Mouse (Mus musculus) adrenal gland, postnatal 36 days (tissue): ENCODE data around the gene Pgbd1. TPM values are rescaled to one million over a fixed set of nuclear protein-coding genes. Genes with fewer than 3 reads are reported as not detected.
A peak's percentile ranks its signal among the peaks of the same experiment; 100 is the strongest.
"Not testable (repeated sequence)": the region's sequence is repeated elsewhere in the genome, so short reads cannot be mapped to it uniquely, and the experiment has no call there.

ENCODE experiments used
- DNase-seq, 2 experiments: peaks; one replicate each; pipeline ENCODE4 v3.0.0; 2021; ENCODE audit warnings: mixed read lengths in 1 of 2
- long read RNA-seq, 2 experiments: library from polyadenylated mRNA; stranded (forward); transcript quantifications; one replicate each; pipeline ENCODE4 v2.0.0; 2021; ENCODE audit warnings: borderline sequencing depth in 2 of 2
- total RNA-seq, 2 experiments: library from RNA; stranded (reverse); gene quantifications; 2 replicates each; pipeline ENCODE4 v1.2.3; 2021

Gene Pgbd1
- under 1 TPM; 0.79 to 0.89 TPM for total RNA-seq
- long read RNA-seq, experiment 1 = 0 reads
- long read RNA-seq, experiment 2 = 0 reads

DNA sequence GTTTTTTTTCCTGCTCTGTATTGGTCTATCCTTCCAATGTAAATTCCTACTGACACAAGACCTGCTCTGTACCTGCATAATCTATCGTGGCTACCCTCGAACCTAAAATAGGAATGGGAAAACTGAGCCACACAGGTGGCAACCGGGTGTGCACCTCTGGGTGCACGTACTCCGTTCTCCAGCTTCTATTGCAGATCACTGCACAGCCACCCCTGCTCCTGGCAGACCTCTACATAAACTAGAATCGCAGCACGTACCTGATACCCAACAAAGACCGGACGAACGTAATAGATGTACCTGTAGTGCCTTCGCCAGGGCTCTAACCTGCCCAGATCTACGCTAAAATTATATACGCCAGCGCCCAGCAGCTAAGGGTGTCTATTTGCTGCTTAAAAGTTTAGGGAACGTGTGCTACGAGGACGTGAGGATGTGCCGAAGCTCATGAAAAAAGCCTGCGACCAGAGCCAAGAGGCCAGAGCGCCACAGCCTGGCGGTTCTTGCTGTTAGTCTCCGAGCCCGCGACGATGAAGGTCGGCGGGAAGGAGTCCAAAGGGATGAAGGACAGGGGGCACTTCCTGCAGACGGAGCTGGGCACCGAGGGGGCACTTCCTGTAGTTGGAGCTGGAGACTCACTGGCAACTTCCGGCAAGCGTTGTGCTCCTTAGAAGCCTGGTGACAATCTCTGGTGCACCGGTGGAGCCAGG lies at the start of gene Pgbd1:
Gene Pgbd1 (minus strand): TSS at position 556 of the 704 bp plus-strand sequence.
- DNase-seq = peak; percentile 82 to 83

DNA sequence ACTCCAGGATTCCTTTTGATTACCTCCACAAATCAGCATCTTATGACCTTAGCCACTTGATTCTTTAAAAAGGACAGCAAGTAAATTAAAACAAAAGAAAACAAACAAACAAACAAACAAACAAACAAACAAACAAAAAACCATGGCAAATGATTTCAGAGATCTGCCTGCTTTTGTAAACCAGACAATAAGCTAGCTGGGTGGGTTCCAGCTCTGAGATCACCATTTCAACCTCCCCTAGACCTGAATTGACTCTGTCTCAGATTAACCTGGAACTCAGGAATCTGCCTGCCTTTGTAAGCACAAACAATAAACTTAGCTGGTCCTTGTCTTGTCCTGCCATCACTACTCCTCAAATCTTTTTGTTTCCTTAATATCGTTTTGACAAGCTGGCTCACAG lies 46.0 kb upstream of the Pgbd1 start:
- DNase-seq = no peak

DNA sequence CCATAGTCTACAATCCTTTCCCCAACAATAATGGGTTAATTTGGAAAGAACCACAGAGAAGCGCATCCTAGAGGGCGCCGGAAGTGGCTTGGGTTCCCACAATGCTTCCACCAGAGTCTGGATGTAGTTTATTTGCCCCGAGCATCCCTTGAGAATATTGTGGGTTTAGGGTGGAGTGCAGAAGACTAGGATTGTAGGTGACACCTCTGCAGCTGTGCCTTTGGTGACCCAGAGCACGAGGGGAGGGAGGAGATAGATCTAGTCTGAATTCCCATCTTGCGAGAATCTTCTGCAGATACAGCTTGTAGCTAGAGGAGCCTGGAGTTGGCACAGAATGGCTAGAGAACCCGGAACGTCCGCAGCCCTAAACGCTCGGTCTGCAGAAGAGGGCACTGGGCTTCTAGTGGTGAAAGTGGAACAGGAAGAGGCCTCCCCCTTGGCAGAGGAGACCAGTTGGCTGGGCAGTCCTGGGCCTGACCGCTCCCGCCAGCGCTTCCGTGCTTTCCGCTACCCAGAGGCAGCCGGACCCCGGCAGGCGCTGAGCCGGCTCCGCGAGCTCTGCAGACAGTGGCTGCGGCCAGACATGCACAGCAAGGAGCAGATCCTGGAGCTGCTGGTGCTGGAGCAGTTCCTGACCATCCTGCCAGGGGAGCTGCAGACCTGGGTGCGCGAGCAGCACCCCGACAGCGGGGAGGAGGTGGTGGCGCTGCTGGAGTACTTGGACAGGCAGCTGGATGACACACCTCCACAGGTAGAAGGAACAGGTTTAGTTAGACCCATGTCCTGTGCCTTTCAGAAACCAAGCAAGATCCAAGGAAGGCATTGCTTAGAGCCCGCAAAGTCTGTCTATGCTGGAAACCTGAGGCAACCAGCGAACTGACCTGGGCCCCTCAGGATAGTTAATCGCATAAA lies 38.2 kb upstream of the Pgbd1 start, which contains the start of the genes Zkscan4 and Gm10065:
Gene Zkscan4 (plus strand): TSS at position 149 of the 912 bp plus-strand sequence.
Gene Gm10065 (minus strand): TSS at position 683 of the 912 bp plus-strand sequence.
- peak; percentile 67 to 71 for DNase-seq

DNA sequence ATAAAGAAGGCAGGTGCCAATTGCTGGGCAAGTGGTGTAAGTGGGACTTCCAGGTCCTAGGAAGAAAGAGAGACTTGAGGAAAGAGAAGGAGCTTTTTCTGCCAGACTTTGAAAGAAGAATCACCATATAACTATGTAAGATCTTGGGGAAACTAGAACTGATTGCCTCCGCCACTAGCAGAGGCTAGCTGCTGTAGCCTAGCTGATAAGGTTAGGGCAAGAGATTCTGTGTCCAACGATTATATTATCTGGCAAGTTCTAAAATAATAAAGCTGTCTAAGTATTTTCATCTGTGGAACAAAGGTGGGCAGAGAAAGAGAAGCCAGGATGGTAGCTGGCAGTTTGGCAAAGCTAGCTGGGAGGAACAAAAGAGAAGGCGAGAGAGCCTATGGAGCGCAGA lies 31.6 kb upstream of the Pgbd1 start:
- DNase-seq = no peak

DNA sequence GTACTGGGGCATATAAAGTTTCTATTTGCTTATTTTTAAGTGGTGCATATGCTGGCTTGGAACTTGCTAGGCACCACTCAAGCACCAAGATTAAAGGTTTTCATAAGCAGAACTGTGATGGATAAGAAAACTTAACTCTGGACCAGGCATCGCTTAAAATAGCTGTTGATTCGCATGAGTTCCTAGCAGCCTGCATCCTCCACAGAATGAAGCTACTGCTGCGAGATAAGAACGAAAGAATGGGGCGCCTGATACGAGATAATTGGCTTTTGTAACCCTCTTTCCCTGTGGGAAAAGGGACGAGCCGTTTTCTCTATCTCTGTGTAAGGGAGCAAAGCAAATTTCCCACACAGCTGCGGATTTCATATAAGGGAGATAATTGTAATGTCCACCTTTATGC lies 28.2 kb upstream of the Pgbd1 start:
- no peak for DNase-seq

DNA sequence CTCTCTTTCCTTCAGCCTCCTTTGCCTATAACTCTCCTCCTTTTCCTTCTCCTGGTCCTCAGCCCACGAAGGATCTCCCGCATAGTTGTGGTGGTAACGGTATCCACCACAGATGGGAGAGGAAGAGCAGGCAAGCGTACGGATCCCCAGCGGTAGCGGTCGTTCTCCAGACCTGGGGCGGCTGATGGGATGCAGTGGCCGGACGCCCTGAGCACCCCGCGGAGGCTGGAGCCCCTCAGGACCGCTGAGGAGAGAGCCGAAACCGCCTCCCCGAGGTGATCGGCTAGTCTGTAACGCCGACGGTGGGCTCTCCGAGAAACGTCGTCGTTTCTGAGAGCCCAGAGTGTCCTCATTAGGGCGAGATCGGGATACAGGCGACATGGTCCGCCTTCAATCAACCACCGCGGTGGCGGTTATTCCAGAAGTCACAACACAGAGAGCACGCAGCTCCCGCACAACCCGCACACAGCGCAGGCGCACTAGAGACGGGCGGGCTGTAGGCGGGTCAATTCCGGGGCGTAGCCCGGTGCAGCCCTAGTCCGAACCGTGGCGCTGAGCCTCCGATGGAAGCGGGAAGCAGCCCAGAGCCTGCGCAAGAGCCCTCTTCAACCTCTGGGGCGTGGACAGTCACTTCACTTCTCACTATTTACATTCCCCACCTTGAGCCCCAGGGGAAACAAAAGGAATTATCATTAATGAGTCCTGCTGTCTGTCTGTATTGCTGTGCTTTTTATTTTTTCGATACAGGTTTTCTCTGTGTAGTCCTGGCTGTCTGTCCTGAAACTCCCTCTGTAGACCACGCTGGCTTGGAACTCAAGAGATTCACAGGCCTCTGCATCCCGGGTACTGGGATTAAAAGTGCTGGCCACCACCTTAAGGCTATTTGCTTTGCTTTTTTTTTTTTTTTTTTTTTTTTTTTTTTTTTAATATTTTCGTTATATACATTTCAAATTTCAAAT lies 27.5 kb upstream of the Pgbd1 start, which contains the start of gene Nkapl:
Gene Nkapl (minus strand): TSS at position 449 of the 959 bp plus-strand sequence.
- DNase-seq = peak; percentile 92 to 93

DNA sequence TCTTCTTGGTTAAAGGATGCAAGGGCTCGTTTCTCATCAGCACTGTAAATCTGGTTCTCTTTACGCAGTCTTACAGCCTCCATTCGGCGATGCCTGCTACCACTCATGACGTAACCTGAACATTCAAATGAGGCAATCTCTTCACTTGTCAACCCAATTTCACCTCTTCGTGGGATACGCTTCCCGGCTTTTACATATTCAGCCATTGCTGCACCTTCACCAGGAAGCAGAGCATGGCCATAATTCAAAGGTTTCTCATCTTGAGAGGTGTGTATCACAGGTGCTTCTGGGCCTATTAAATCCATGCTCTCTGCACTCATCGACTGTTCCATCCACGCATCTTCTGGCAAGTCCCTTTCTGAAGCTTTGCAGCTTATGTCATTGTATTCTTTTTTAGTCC lies 26.5 kb upstream of the Pgbd1 start:
- no peak for DNase-seq

DNA sequence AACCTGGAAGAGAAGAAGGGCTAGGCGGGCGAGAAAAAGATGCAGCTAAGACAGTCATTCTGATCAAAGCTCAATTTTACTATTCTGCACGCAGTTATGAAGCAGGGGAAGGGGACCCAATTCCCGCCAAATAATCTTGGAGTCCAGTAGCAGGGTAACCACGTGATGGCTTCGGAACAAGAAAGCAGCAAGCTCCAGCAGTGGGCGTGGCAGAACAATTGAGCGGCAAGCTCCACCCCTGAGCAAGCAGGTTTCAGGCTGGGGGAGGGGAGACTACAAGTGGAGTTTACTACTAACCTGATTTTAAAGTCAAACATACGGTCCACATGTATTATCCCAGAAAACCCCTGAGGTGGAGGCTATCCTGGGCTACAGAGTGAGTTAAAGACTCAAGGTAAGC lies 21.7 kb upstream of the Pgbd1 start:
- not testable (repeated sequence) for DNase-seq

DNA sequence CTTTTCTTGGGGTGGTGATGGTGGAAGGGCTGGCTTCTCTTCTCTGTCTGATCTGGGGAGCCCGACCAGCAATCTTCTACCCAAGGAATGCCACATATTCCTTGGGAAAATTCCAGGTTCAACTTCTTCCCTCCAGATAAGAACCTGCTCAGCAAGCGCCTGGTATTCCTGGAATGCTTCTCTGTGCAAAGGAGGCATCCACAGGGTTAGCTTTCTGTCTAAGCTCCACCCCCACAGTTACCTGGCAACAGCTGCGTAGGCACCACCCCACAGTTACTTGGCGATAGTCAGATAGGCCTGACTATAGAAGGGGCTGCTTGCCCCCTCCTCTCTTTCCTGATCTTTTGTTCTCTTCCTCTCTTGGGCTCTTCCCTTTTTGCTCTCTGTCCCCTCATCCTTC lies 15.5 kb upstream of the Pgbd1 start:
- no peak for DNase-seq

DNA sequence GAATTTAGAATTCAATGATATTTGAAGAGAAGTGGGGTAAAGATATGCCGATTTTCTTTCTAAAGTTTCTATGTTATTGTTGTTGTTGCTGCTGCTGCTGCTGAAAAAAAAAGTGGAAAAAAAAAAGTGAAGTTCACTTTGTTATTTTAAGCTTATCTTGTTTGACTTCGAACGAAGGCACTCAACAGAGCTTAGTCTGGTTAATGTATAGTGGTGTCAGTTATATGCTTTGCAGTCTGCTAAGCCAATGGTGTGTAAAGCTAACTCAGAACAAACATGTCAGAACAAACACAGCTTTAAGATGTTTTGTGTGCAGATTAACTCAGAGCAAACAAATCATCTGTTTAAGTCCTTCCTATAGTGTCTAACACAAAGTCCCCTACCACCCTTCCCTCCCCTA lies 13.3 kb upstream of the Pgbd1 start:
- DNase-seq = no peak

DNA sequence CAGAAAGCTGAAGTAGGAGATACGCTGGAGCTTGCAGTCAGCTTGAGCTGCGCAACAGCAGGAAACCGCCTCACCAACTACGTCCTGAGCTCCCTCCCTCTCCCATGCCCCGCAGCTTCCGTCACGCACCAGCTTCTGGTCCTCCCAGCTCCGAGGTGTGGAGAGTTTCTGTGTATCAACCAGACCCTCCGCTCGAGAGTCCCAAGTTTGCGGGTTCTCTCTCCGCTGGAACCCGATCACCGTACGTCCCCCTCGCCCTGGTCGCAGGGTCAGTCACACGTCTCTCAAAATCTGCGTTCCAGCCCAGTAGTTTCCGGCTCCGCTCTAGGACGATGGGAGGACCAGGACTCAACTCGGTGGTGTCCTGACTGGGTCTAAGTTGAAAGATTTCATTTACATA lies 12.6 kb upstream of the Pgbd1 start, which contains the start of gene Zscan26:
Gene Zscan26 (minus strand): TSS at position 282 of the 400 bp plus-strand sequence.
- peak; percentile 88 to 89 for DNase-seq

DNA sequence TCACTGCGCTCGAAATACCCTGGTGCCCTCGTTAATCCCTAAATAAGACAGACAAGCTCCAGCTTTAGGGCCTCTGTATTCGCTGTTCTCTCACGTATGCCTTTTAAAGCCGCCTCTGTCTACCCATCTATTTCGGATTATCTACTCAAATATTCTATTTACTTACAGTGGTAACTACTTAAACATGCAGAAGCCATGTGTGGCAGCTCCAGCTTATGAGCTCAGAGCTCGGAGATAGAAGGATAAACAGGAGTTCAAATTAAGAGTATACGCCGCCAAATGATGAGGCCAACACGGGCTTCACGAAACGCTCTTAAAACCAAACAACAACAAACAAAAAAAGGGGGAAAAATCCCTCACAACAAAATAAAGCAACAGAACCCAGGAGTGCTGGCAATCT lies 12.2 kb upstream of the Pgbd1 start:
- DNase-seq = no peak

DNA sequence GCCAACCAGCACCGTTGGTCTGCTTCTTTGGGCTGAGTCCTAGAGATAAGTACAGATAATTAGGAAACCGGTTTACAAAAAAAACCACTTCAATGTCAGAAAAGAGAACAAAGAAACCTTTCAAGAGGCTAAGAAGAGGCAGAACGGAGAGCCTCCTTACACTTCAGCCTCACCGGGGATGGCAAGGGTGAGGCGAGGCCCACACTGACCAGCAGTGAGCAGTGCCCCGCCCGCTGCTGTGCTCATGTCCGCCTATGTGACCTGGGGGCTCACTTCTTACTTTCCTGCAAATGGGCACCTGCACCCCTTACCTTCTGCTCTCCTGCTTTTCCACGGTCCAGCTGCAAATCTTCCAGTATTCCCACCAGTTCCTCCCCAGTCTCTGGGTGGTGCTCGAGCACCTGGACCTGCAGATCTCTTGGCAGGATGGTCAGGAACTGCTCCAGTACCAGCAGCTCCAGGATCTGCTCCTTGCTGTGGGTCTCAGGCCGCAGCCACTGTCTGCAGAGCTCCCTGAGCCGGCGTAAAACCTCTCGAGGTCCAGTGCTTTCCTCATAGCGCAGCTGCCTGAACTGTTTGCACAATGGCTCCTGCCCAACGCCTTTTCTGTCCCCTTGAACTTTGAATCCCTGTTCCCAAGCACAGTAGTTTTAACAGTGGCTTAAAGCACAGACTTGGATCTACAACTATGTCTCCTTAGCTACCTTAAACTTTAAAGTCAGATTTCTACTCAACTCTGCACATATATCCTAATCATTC lies 7.2 kb upstream of the Pgbd1 start:
- no peak for DNase-seq

DNA sequence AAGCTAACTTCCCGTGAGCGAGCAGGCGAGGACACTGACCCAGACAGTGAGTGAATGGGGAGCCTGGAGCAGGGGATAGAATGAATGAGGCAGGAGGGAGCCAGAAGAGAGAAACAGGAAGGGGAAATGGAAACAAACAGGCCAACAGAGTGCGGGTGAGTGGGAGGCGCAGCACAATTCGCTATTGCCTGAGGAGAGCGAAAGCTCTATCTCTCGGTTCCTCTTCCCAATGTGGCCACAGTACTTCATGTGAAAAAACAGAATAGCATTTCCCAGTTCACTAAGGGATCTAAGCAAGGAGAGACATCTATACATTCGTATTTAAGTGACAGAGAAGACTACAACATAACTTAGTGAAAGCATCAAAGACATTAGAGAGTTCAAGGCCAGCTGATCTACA lies 5.9 kb upstream of the Pgbd1 start:
- DNase-seq = no peak

DNA sequence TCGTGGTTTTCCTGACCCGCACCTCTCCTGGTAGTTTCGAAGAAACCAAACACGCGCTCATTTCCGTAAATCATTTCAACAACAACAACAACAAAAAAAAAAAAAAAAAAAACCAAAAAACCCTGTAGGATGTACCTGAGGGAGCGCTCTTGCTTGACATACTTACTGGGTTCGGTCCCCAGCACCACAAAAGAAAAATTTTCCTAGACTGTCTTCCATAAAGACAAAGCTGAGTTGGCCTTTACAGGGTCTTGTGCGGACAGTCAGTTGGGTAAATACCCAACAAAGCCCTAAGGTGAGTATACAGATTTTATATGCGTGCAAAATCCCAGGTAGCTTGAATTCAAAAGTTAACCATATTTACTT lies 332 bp upstream of the Pgbd1 start:
- no peak for DNase-seq

DNA sequence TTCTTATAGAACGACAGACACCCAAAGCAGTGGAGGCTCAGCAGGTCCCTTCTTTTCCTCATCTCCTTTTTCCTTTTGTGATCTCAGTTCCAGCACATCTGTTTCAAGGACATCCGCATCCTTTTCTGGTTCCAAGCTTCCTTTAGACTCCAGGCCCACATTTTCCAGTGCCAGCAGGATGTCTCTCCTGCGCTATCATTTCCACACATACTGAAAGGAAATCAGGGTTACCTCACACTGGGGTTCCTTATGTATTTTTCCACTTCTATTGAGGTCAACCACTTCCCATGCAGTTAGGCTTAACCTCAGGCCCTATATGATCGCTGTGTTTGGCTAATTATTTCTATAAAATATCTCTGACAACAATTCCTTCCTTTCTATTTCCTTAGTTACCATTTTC lies 5.4 kb downstream of the Pgbd1 start:
- DNase-seq = no peak

DNA sequence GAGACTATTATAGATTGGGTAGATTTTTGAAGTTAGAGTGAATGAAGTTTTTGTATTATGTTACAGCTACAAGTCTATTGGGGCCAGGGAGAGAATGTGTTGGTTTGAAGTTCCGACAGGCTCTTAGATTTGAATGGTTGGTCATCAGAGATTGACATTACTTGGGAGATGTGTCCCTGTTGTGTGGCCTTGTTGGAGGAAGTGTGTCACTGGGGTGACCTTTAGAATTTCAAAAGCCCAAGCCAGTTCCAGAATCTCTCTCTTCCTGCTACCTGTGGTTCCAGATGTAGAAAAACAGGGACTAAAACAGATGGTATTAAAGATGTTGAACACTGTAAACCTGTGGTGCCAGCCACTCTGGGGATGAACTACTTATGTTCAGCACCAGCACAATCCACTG lies 13.2 kb downstream of the Pgbd1 start:
- DNase-seq = no peak

DNA sequence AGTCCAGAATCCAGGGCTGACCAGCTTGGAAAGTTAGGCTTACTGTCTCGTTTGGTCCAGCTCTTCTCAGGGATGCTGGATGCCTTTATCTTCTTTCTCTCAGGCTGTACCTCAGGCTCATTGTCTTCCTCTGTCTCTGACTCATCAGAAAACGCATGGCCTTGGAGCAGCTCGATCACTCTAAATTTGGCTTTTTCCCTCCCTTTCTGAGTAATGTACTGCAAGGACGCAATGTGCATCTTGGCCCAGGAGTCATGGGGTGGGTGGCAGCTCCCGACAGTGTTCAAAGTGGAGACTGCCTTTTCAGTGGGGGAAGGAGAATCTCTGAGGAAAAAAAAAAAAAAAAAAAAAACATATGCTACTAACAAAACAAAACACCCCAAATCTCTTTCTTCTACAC lies 17.6 kb downstream of the Pgbd1 start:
- peak; percentile 70 to 71 for DNase-seq

DNA sequence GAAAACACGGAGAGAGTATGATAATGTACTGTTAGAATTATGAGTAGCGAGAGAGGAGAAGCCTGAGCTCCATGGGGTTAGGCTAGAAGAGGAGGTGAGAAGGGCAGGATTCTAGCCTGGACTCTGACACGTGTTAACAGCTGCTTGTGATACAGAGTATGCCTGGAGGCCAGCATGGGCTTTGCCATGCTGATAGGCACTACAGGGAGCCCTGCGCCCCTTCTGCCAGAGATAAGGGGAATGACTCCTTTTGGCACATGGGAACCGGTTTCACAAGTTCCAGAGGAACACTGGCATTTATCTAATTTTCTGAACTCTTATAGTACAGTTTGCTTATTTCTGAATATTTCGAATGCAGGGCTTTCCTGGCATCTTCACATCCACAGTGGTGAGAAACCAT lies 22.0 kb downstream of the Pgbd1 start:
- no peak for DNase-seq

DNA sequence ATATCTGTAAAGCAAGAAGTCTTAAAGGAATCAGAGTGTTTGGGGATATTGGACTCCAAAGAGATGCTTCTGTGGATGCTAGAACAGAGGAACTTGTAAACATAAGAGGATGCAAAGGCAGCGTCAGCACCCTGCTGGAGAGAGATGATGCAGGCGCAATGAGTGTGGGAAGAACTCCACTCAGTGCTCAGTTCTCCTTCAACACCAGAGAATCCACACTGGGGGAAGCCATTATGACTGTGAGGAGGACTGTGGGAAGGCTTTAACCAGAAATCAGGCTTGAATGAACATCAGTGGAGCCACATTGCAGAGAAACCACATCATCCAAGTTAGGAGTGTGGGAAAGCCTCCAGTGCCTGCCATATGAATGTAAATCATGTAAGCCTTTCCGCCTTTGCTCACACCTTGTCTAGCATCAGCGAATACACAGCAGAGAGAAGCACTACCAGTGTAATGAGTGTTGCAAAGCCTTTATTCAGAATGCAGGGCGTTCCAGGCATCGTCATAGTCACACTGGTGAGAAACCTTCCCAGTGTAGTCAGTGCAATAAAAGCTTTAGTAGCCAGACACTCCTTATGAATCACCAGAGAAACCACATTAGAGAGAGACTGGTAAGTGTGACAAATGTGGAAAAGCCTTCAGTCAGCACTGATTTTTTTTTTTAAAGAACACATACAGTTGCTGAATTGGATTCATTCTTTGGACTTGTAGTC lies 23.4 kb downstream of the Pgbd1 start:
- DNase-seq = peak; percentile 22 to 42
